Mouse (Mus musculus): ENCODE results near the gene Tab1.

DNA sequence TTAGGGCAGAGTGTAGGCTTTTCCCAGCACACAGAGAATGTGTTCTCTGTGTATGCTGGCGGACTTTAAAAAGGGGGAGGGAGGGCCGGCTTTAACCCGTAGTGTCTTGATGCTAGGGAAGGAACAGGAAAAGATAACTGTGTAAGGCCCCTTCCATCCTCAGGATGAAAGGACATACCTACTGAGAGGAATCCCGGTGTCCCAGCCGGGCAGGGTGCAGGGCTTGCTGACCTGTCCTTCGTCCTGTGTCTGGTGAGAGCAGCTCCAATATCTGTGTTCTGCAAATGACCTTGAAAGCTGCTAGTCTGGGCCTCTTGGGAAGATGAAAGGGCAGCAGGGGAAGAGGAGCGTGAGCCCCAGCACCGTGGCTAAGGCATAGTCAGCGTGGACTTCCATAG lies 1.5 kb downstream of the Tab1 start:
- TF ChIP-seq POLR2A (IDR thresholded peaks at IDR 0.05; ENCODE audit: insufficient read length, low read depth) (no peak), MYOG (IDR thresholded peaks at IDR 0.05; ENCODE audit: control insufficient read depth in 1 of 3, insufficient read depth in 1 of 3, insufficient read length in 2 of 3, low read depth in 2 of 3) (no peak)
